Mouse (Mus musculus) thymus, adult 2 months (tissue): ENCODE results near the gene Gm47996.

Experiments used
- CTCF ChIP-seq: fragments of 200-500 bp; IDR thresholded peaks from 2 replicates; pipeline ENCODE4 v1.5.1; 2012; ENCODE audit warnings: mild to moderate bottlenecking, control low read depth, low read length, moderate library complexity, borderline replicate concordance; ENCODE audit not compliant: control insufficient read depth, poor library complexity, insufficient read depth; ENCODE audit errors: extremely low read depth
- POLR2A ChIP-seq: fragments of 200-500 bp; IDR thresholded peaks from 2 replicates; pipeline ENCODE4 v1.6.1; 2012; ENCODE audit warnings: mild to moderate bottlenecking, low read length, control low read depth, moderate library complexity; ENCODE audit not compliant: control insufficient read depth, poor library complexity, insufficient read depth; ENCODE audit errors: extremely low read depth

DNA sequence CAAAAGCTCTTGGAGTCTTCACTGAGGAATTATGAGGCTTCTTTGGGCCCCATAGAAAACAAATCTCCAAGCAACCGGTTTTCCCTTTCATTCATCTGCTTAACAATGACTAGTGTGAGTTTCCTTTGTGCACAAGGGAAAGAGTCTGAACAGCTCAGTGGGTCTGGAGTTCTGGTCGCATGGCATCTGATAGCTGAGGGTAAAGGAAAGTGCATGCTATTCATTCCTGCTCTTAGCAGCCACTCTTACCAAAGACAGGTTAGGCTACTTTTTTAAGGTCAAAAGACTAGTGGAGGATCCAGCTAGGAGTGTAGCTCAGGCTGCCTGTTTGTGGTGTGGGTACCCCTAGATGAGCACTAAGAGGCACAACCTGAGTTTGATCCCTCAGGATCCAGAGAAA is 25.6 kb downstream of the Gm47996 start:
- TF ChIP-seq CTCF (no peak), POLR2A (no peak)
